Mouse (Mus musculus) urinary bladder, adult 2 months (tissue): Measurements from ENCODE around the gene AC109138.7. TPM values are rescaled to one million over a fixed set of nuclear protein-coding genes. Genes with fewer than 3 reads are reported as not detected.
"Not testable (repeated sequence)": the region's sequence is repeated elsewhere in the genome, so short reads cannot be mapped to it uniquely, and the experiment has no call there.

ENCODE experiments used
- DNase-seq: peaks from one replicate; pipeline ENCODE4 v3.0.0; 2022; ENCODE audit warnings: low spot score
- polyA plus RNA-seq: library from polyadenylated mRNA; depleted of rRNA; stranded (reverse); fragments of >200 nt; gene quantifications from 2 replicates; pipeline ENCODE4 v1.2.3, GENCODE M21; 2012; rRNA removed

The AC109138.7 gene
- polyA plus RNA-seq, 1 experiment: not detected

DNA sequence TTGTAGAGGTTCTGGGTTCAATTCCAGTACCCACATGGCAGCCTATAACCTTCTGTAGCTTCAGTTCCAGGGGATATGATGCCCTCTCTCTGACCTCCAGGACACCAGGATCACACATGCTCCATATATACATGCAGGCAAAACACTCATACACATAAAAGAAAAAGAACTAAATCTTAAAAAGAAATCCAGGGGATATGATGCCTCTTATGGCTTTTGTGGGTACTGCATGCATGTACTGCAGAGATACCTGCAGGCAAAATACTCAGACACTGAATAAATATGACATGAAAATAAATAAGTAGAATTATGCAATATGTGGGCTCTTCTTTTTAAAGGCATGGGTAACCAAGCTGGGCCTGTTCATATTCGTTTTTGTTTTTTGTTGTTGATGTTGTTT lies 32.9 kb downstream of the AC109138.7 start:
- no peak for DNase-seq

DNA sequence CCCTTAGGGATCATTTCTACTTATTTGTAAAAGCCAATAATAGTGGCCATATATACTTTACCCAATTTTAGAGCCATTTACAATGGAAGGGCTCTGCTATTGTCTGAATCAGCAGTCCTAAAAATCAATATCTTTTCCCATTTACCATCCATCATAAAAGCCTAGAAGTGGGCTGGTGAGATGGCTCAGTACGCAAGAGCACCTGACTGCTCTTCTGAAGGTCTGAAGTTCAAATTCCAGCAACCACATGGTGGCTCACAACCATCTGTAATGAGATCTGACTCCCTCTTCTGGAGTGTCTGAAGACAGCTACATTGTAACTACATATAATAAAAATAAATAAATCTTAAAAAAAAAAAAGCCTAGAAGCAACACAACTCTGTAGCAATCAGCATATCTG lies 34.5 kb downstream of the AC109138.7 start:
- DNase-seq: not testable (repeated sequence)

DNA sequence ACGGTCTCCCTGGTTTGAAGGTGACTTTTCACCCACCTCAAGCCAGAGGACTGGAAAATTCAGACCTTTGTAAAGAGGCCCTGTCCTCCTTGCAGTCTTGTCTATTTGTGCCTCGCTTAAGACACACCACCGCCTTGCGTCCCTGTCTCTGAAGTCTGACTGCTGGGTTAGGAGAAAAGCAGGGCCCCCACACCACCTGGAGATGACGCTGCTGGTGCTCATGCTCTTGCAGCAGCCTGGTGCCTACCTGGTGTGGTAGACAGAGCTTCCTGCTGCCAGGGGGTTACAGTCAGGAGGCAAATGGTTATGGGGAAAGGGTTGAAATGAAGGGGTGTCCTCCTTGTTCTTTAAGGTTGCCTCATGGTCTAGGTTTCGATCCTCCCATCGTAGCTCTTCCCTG lies 40.1 kb downstream of the AC109138.7 start:
- DNase-seq: no peak

DNA sequence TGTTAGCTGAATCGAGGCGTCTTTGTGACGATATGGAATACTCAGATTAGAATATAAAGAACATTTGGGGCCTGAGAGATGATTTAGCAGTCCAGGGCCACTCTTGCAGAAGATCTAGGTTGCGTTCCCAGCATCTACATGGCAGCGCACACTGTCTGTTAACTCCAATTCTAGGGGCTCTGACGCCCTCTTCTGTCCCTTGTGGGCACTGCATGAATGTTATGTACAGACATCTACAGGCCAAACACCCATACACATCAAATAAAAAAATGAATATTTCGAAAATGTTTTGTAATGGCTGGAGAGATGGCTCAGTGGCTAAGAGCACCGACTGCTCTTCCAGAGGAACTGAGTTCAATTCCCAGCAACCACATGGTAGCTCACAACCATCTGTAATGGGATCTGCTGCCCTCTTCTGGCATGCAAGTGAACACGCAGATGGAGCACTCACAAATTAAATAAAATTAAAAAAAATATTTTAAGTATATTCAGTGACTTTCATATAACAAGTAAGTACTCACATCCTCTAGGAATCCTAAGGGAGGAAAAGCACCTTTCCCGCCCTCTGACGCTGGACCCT lies 41.5 kb downstream of the AC109138.7 start:
- DNase-seq: no peak

DNA sequence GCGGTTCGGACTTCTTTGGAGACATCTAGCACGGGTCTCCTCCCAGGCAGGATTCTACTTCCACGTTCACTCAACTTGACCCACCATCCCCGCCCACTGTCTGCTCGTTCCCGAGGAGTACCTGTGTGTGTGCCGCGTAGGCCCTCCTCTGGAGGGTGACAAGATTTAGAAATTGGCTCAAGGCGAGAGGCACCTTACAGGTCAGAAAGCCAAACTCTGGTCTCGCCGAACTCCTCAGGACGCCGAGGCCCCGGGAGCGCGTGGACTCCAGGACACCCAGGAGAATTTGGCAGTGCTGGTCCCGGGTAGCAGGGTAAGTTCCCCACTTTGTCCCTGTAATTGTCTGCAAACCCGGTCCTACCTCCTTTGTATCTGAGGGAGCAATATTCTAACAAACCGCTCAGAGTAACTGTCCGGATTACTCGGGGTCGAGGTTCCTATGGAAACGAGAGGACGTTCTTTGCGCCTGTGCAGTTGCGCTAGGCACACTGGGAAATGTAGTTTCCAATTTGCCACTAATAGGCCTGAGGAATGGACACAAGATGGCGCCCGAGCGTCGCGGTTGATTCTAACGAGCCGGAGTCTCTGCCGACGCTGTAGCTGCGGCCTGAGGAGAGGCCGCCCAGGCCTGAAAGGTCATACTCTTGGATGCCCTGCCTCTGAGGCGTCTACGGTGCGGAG lies 43.2 kb downstream of the AC109138.7 start:
- DNase-seq: peak; percentile 74

DNA sequence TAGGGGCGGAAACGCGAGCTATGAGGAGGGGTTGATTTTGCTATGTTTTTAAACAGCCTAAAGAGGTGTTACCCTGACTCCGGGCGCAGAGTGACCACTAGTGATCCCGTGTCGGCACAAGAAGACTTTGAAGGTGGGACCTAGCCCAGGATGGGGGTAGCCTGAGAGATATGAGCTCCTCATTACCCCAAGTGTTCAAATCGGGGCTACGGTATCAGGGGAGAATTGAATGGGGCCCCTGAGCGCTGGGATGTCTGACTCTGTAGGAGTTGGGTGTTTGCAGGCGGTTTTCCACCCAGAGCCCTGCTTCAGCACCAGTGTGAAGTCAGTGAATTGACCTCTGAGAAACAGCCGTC lies 43.7 kb downstream of the AC109138.7 start:
- no peak for DNase-seq

DNA sequence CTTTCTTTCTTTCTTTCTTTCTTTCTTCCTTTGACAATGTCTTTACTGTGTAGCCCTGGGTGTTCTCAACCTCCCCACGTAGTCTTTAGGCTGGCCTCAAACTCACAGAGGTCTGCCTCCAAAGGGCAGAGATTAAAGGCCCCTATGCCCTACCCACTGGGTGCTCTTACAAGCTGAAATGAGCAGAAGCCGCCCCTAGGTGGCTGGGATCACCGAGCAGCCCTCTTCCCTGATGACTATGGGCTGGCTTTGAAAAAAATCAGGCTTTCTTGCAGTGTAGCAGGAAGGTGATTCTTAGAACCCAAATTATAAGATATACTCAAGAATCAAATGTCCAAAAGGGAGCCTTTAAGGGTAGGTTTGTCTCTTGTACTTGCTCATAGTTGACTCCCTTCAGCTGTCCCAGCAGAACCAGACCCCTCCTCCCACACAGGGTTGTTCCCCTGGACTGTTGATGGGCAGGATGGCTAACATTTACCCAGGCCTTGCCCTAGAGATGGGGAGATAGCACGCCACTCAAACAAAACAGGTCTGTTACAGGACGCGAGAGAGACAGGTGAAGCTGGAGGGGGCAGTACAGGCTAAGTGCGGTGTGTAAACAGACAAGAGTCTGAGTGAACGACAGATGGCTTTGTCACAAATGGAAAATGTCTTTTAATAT lies 47.0 kb downstream of the AC109138.7 start:
- no peak for DNase-seq

DNA sequence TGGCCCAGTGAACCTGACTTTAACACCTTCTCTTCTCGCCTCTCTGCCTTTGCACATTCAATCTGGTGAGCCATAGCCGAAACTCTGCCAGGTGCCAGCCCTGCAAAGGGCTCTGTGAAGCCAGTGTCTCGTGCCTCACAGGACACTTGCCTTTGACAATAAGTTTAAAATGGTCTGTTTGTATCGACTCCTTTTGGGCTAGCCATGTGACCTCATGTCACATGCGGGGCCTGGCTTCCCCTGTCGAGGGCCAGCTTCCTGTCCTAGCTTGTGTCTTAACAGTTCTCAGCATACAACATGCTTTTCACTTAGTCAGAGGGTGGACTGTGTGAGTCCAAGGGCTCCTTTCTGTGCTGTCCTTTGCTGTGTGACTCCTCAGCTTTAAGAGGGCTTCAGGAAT lies 48.6 kb downstream of the AC109138.7 start:
- no peak for DNase-seq

DNA sequence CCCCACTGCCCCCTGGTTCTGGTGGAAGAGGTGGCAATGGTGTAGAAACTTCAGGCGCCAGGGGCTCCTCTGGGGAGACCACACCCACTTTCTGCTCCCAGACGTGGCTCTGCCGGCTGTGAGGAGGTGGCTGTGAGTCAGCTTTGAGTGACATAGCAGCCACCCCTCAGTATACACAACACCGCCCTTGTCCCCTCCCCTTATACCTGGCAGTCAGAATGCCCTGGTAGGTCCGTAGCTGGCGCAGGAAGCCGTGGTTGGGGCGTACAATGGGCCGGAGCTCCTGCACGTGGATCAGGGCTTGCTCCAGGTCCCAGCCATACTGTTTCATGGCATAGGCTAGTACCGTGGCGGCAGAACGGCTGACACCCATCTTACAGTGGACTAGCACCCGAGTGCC lies 49.5 kb downstream of the AC109138.7 start:
- no peak for DNase-seq

DNA sequence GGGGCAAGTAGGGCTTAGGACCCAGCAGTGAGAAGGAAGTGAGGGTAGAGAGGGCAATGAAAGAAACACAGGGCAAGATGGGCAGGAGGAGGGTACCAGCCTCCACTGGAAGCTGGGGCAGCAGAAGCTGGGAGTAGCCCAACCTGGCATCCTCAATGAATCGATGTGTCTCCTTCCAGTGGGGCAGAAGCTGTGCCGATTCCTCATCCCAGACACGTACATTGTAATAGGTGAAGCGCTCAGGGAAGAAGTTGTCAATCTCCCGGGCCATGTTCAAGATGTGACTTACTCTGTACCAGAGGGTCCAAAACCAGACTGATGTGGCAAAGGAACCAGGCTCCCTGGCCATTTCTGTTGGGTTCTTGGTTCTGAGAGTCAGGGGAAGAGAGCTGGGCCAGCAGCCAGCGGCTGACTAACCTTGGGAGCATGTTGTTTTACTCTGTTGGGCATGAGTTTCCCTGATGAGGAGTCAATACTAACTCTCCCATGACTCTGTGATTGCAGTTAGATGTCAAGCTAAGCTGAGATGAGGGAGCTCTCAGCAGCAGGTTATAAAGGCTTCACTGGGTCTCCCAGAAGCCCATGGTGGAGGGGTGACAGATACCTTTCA lies 50.1 kb downstream of the AC109138.7 start:
- no peak for DNase-seq

DNA sequence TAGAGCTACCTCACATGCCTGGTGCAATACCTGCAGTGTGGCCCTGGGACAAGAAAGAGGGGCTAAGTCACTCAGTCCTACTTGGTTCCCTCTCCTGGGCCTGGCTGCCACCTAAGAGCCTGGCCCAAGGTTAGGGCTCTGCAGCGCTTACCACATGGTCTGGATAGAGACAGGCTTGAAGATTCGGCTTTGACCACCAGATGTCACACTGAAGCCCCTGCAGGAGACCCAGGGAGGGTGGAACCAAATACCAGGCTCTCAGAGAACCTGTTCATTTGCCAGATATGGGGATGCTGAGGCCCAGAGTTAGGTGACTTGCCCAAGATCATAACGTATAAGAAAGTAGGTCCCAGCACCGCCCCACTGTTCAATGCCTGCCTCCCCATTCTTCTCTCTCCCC lies 51.8 kb downstream of the AC109138.7 start:
- DNase-seq: no peak

DNA sequence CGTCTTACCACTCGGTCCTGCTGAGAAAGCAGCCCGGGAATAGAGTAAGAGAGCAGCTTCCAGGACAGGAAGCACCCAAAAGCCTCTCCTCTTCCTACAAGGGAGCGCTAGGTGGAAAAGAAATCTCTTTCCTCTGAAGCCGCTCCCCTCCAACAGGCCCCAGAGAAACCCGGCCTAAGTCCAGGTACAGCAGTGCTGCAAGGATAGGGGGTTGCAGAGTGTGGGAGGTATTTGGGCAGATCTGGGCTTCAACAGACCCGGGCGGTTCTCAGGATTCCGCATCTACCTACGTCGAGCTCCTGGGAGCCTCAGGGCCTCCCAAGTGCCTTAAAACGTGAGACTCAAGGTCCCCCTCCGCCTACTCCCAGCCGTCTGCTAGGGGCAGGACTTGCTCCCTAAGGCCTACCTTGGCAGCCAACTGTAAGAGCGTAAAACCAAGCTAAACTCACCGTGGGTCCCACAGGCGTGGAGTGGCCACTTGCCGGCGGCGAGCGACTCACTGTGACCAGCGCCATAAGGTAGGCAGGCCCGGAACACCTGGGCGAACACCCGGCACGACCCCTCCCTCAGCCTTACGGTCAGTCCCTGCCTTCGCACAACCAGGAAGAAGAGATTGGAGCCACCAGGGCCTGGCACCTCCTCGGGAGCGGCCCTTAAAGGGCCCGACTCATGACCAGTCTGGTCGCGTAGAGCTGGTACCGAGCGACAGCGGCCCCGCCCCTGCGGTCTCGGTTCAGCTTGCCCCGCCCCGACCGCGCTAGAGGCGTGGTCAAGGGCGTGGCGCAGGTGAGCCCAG lies 54.6 kb downstream of the AC109138.7 start, which contains the start of gene Ssh3:
Gene Ssh3 (minus strand): TSS at position 615 of the 796 bp plus-strand sequence.
- peak; percentile 72 for DNase-seq

DNA sequence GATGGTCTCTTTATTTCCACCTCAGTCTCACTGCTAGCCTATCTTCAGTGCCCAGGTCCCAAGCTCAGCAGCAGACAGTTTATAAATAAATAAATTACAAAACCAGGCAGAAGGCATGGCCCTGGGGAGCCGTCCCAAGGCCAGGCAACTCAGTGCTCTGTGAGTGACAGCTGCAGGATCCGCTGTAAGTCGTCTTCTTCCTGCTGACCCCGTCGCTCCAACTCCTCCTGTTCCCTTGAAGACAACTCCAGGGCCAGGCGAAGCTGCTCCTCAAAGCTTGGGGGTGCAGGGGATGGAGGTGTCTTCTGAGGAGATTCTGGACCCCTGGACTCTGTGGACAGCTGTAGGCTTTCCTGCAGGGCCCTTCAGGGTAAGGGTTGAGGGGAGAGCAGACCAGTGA lies 56.0 kb downstream of the AC109138.7 start:
- peak; percentile 18 for DNase-seq

DNA sequence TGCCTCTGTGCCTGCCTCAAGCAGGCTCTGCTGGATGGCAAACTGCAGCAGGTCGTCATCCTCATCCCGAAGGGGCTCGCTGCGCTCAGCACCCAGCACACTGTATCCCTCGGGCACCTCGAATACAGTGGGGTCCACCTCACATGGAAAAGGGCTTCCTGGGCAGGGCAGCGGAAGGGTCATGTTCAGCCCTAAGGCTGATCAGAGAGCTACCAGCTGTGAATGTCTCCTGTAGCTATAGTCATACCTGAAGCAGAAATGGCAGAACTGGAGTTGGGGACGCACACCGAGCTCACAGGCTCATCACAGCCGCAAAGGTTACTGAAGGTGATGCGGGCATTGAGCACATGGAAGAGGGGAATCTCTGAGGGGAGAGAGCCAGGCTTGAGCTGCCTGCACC lies 56.8 kb downstream of the AC109138.7 start:
- DNase-seq: no peak

DNA sequence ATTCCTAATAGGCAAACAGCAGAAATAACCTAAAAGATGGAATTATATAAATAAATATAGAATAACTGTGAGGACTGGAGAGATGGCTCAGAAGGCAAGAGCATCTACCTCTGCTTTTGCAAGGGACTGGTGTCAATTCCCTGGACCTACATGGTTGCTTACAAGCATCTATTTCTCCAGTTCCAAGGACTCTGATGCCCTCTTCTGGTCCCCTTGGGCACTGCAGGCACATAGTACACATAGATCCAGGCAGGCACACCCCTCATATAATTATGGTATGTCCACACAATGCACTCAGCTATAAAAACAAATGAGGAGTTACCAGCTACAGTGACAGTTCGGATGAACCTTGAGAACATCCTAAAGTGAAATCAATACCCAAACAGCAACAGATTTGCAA lies 65.3 kb downstream of the AC109138.7 start:
- DNase-seq: no peak

DNA sequence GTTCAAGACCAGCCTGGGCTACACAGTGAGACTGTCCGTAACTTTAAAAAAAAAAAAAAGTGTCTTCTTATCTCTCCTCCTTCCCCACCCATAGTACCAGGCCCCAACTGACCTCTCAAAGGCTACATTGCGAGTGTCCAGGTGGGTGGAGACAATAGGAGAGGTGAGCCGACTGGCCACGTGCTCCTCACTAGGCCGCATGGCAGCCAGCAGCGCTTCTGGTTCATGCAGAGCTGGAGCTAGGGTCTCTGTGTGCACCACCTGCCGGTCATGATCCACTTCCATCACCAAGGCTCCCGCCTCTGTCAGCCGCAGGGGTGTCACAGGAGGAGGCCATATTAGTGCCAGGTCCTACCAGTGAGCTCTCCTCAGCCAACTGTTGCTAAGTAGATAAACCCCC lies 66.3 kb downstream of the AC109138.7 start:
- DNase-seq: no peak

Other genes with a start within 250 kb of the AC109138.7 start
- 108 and 135 TPM in 2 replicates for gene Aldh3b2, start 242.0 kb upstream of the AC109138.7 start, polyA plus RNA-seq
- gene Acy3, start 227.8 kb upstream of the AC109138.7 start, polyA plus RNA-seq: 13.0 and 15.0 TPM in 2 replicates
- gene Tbx10, start 221.6 kb upstream of the AC109138.7 start, polyA plus RNA-seq: 0.03 TPM in 1 of 2 replicates, not detected in the other
- 5.1 and 7.5 TPM in 2 replicates for gene Nudt8, start 213.8 kb upstream of the AC109138.7 start, polyA plus RNA-seq
- gene Gm49405, start 213.7 kb upstream of the AC109138.7 start, polyA plus RNA-seq: 3.2 and 3.6 TPM in 2 replicates
- 9.9 and 11.1 TPM in 2 replicates for gene Doc2g, start 211.0 kb upstream of the AC109138.7 start, polyA plus RNA-seq
- 157 and 167 TPM in 2 replicates for gene Ndufv1, start 201.6 kb upstream of the AC109138.7 start, polyA plus RNA-seq
- gene Gstp1, start 176.4 kb upstream of the AC109138.7 start, polyA plus RNA-seq: 582 and 591 TPM in 2 replicates
- gene Gstp2, start 168.3 kb upstream of the AC109138.7 start, polyA plus RNA-seq: 69.1 and 69.5 TPM in 2 replicates
- 5.5 and 7.1 TPM in 2 replicates for gene Gstp3, start 154.8 kb upstream of the AC109138.7 start, polyA plus RNA-seq
- gene Cabp2, start 132.8 kb upstream of the AC109138.7 start, polyA plus RNA-seq: not detected in 2 replicates
- gene Cdk2ap2, start 117.2 kb upstream of the AC109138.7 start, polyA plus RNA-seq: 74.4 and 89.6 TPM in 2 replicates
- gene Pitpnm1, start 114.4 kb upstream of the AC109138.7 start, polyA plus RNA-seq: 44.1 and 45.2 TPM in 2 replicates
- gene Aip, start 88.5 kb upstream of the AC109138.7 start, polyA plus RNA-seq: 154 and 160 TPM in 2 replicates
- 0.04 and 0.10 TPM in 2 replicates for gene Gpr152, start 74.6 kb upstream of the AC109138.7 start, polyA plus RNA-seq
- 0.30 and 0.31 TPM in 2 replicates for gene Cabp4, start 70.3 kb upstream of the AC109138.7 start, polyA plus RNA-seq
- gene Coro1b, start 65.7 kb upstream of the AC109138.7 start, polyA plus RNA-seq: 243 and 277 TPM in 2 replicates
- 4.2 and 4.4 TPM in 2 replicates for gene Ptprcap, start 60.8 kb upstream of the AC109138.7 start, polyA plus RNA-seq
- gene Rps6kb2, start 51.0 kb upstream of the AC109138.7 start, polyA plus RNA-seq: 42.6 and 51.9 TPM in 2 replicates
- gene Carns1, start 38.9 kb upstream of the AC109138.7 start, polyA plus RNA-seq: 18.7 and 21.7 TPM in 2 replicates
- gene Tbc1d10c, start 23.1 kb upstream of the AC109138.7 start, polyA plus RNA-seq: 2.9 and 3.9 TPM in 2 replicates
- gene Ppp1ca, start 22.3 kb upstream of the AC109138.7 start, polyA plus RNA-seq: 257 and 304 TPM in 2 replicates
- 19.2 and 23.2 TPM in 2 replicates for gene Rad9a, start 12.7 kb upstream of the AC109138.7 start, polyA plus RNA-seq
- 10.8 and 13.1 TPM in 2 replicates for gene Clcf1, start 119 bp upstream of the AC109138.7 start, polyA plus RNA-seq
- gene Pold4, start 17.5 kb downstream of the AC109138.7 start, polyA plus RNA-seq: 76.4 and 82.1 TPM in 2 replicates
- 83.3 and 90.8 TPM in 2 replicates for gene Ssh3, start 54.8 kb downstream of the AC109138.7 start, polyA plus RNA-seq
- gene Ankrd13d, start 68.8 kb downstream of the AC109138.7 start, polyA plus RNA-seq: 13.6 and 18.6 TPM in 2 replicates
- gene Grk2, start 91.9 kb downstream of the AC109138.7 start, polyA plus RNA-seq: 69.4 and 74.6 TPM in 2 replicates
- gene Kdm2a, start 183.9 kb downstream of the AC109138.7 start, polyA plus RNA-seq: 63.5 and 67.8 TPM in 2 replicates
- gene Rhod, start 225.1 kb downstream of the AC109138.7 start, polyA plus RNA-seq: 15.0 and 18.7 TPM in 2 replicates